Mouse (Mus musculus): ENCODE results near the gene Gm13278.
"Not testable (repeated sequence)": the region's sequence is repeated elsewhere in the genome, so short reads cannot be mapped to it uniquely, and the experiment has no call there.

GRCm38 (mm10) chr4:88779550-88779949 is 11.8 kb upstream of the Gm13278 start, which contains the start of gene Gm13272:
- not testable (repeated sequence) for TF ChIP-seq CTCF, EP300 (IDR thresholded peaks at IDR 0.05; ENCODE audit: low read depth)
